Mouse (Mus musculus) MEL (cell line): ENCODE measurements around the gene Arhgef38.

Experiments
- CHD2 ChIP-seq: IDR thresholded peaks from 2 replicates; pipeline ENCODE4 v1.6.1; 2011; ENCODE audit warnings: low read length, improper control_type of control experiment
- CTCF ChIP-seq, 3 experiments: IDR thresholded peaks in 2 of 3; conservative IDR thresholded peaks in 1 of 3; 2 replicates each; pipeline ENCODE4 v1.5.1; 2011 to 2012; ENCODE audit warnings: low read length in 3 of 3, low read depth in 2 of 3, mild to moderate bottlenecking in 2 of 3, improper control_type of control experiment in 1 of 3, inconsistent platforms in 1 of 3, mixed read lengths in 1 of 3, moderate library complexity in 1 of 3; ENCODE audit not compliant: control insufficient read depth in 1 of 3, insufficient read depth in 1 of 3, poor library complexity in 1 of 3, severe bottlenecking in 1 of 3
- E2F4 ChIP-seq: IDR thresholded peaks from 2 replicates; pipeline ENCODE4 v1.6.1; 2011; ENCODE audit warnings: low read depth, low read length, improper control_type of control experiment, borderline replicate concordance
- MAX ChIP-seq: IDR thresholded peaks from 2 replicates; pipeline ENCODE4 v1.6.1; 2011; ENCODE audit warnings: low read length, improper control_type of control experiment
- MYC ChIP-seq: IDR thresholded peaks from 2 replicates; pipeline ENCODE4 v1.6.1; 2011; ENCODE audit warnings: low read depth, mild to moderate bottlenecking, low read length, improper control_type of control experiment, moderate library complexity
- POLR2A ChIP-seq, 2 experiments: IDR thresholded peaks; 2 replicates each; pipeline ENCODE4 v1.6.1; 2011 to 2012; ENCODE audit warnings: low read length in 2 of 2, mild to moderate bottlenecking in 2 of 2, control low read depth in 1 of 2, improper control_type of control experiment in 1 of 2, low read depth in 1 of 2, moderate library complexity in 1 of 2; ENCODE audit not compliant: control insufficient read depth in 1 of 2, insufficient read depth in 1 of 2, poor library complexity in 1 of 2

DNA sequence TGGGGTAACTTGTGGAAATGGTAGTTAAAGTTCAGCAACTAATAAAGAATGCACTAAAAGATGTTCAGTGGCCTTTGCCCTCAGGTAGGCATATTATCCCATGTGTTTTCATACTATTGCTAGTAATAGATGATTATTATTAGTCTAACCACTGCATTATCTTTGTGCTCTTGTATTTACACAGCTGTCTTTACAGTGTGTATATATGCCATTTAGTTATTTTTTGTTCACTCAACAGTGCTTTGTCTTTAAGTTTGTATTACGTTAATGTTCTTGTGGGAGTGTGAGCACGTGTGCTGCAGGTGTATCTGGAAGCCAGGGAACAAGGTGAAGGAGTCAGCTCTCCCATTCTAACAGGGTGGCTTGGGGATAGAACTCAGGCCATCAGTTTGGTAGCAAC lies 135.8 kb downstream of the Arhgef38 start:
- no peak for TF ChIP-seq POLR2A (IDR thresholded peaks at IDR 0.05; ENCODE audit: control insufficient read depth in 1 of 2, insufficient read depth in 1 of 2, low read depth in 1 of 2, low read length in 2 of 2, poor library complexity in 1 of 2)
- no peak for TF ChIP-seq CHD2
- TF ChIP-seq CTCF (IDR thresholded peaks at IDR 0.05 in 2 of 3, conservative IDR thresholded peaks at IDR 0.05 in 1 of 3; ENCODE audit: control insufficient read depth in 1 of 3, insufficient read depth in 1 of 3, low read depth in 2 of 3, low read length in 3 of 3, poor library complexity in 1 of 3, severe bottlenecking in 1 of 3): no peak
- no peak for TF ChIP-seq E2F4
- TF ChIP-seq MAX: no peak
- TF ChIP-seq MYC: no peak
